Mouse (Mus musculus) erythroblast, adult 5-6 weeks (primary cell): ENCODE measurements around the gene Qsox1. TPM values are rescaled to one million over a fixed set of nuclear protein-coding genes. Genes with fewer than 3 reads are reported as not detected.

ENCODE experiments used
- ATAC-seq: replicated peaks from 2 replicates; pipeline ENCODE4 v1.8.0; 2016; ENCODE audit warnings: moderate number of reproducible peaks, mild to moderate bottlenecking, moderate TSS enrichment, inconsistent platforms; ENCODE audit not compliant: poor library complexity, low FRiP score, severe bottlenecking
- total RNA-seq, 2 experiments: library from RNA; stranded (forward) in 1 of 2; stranded (reverse) in 1 of 2; fragments of 150-400 nt in 1 of 2; fragments of 200-764, 138-1000 nt in 1 of 2; gene quantifications; 2 replicates each; pipeline versions ENCODE4 v1.2.3 to v1.2.4; 2015 to 2017; ENCODE audit warnings: low replicate concordance in 2 of 2

Qsox1 gene
- total RNA-seq, 2 experiments from 2014 or later, result 4.2 to 8.2 TPM

- no peak for ATAC-seq
These were observed 61.0 kb downstream of the Qsox1 start, which contains the start of gene Lhx4 for GRCm38 (mm10) chr1:155751484-155752255. Gene Lhx4, minus strand, starts transcription at chr1:155751684.

- no peak for ATAC-seq
These were observed 62.0 kb downstream of the Qsox1 start for GRCm38 (mm10) chr1:155750517-155751178.

GRCm38 (mm10) chr1:155747911-155748310 lies 64.8 kb downstream of the Qsox1 start:
- ATAC-seq, result no peak

- no peak for ATAC-seq
These were observed 65.7 kb downstream of the Qsox1 start for GRCm38 (mm10) chr1:155747011-155747410.

- ATAC-seq, result no peak
These were observed 70.0 kb downstream of the Qsox1 start for GRCm38 (mm10) chr1:155742411-155743363.

GRCm38 (mm10) chr1:155741988-155742387 lies 70.7 kb downstream of the Qsox1 start:
- ATAC-seq, result no peak

- ATAC-seq, result no peak
These were observed 71.2 kb downstream of the Qsox1 start for GRCm38 (mm10) chr1:155741378-155741945.

GRCm38 (mm10) chr1:155740622-155741377 lies 71.9 kb downstream of the Qsox1 start:
- no peak for ATAC-seq

- ATAC-seq, result no peak
These were observed 74.8 kb downstream of the Qsox1 start for GRCm38 (mm10) chr1:155737809-155738383.

GRCm38 (mm10) chr1:155737017-155737808 lies 75.5 kb downstream of the Qsox1 start:
- ATAC-seq, result no peak

GRCm38 (mm10) chr1:155736096-155736825 lies 76.4 kb downstream of the Qsox1 start:
- ATAC-seq, result no peak

- ATAC-seq, result no peak
These were observed 81.5 kb downstream of the Qsox1 start for GRCm38 (mm10) chr1:155731156-155731555.

GRCm38 (mm10) chr1:155729113-155729795 lies 83.4 kb downstream of the Qsox1 start:
- no peak for ATAC-seq

GRCm38 (mm10) chr1:155727830-155728229 lies 84.9 kb downstream of the Qsox1 start:
- no peak for ATAC-seq
